Mouse (Mus musculus) ES-E14 (cell line): ENCODE measurements around the gene Rhoc.

Experiments used
- CHD2 ChIP-seq: IDR thresholded peaks from 2 replicates; pipeline ENCODE4 v1.6.1; 2014; ENCODE audit warnings: mild to moderate bottlenecking, low read depth, low read length, inconsistent platforms
- MAFK ChIP-seq: IDR thresholded peaks from 2 replicates; pipeline ENCODE4 v1.6.1; 2014; ENCODE audit warnings: mild to moderate bottlenecking, low read depth, low read length, inconsistent platforms; ENCODE audit not compliant: insufficient read depth

DNA sequence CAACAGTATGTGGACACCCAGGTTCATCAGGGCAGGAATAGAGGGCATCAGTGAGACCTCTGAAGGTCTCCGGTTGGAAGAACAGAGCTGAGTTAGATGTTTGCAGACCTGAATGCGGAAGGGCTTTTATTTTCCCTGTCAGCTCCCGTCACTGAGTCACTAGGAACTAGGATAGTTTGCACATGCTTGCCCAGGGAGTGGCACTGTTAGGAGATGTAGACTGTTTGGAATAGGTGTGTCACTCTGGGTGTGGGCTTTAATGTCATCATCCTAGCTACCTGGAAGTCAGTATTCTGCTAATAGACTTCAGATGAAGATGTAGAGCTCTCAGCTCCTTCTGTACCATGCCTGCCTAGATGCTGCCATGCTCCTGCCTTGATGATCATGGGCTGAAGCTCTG is 46.2 kb upstream of the Rhoc start:
- no peak for TF ChIP-seq CHD2
- TF ChIP-seq MAFK: no peak
